Mouse (Mus musculus) G1E-ER4 (cell line): ENCODE data around the gene Il11ra2. TPM values are rescaled to one million over a fixed set of nuclear protein-coding genes. Genes with fewer than 3 reads are reported as not detected.
"Not testable (repeated sequence)": the region's sequence is repeated elsewhere in the genome, so short reads cannot be mapped to it uniquely, and the experiment has no call there.

Experiments
- GATA1 ChIP-seq: IDR thresholded peaks from one replicate; pipeline ENCODE4 v1.8.0; 2012; ENCODE audit warnings: low read length, inconsistent platforms
- polyA plus RNA-seq: library from polyadenylated mRNA; stranded (reverse); fragments of >175 nt; gene quantifications from 2 replicates; pipeline ENCODE4 v1.2.3, GENCODE M21; 2012

Gene Il11ra2
- not detected in 2 replicates for polyA plus RNA-seq

GRCm38 (mm10) chr4:42661793-42662192, at the start of gene Il11ra2:
Gene Il11ra2, minus strand, starts transcription at chr4:42661893.
- not testable (repeated sequence) for TF ChIP-seq GATA1

GRCm38 (mm10) chr4:42654951-42655350, 6.7 kb downstream of the Il11ra2 start, which contains the start of gene Ccl27b:
Gene Ccl27b, plus strand, starts transcription at chr4:42655251.
- not testable (repeated sequence) for TF ChIP-seq GATA1

DNA sequence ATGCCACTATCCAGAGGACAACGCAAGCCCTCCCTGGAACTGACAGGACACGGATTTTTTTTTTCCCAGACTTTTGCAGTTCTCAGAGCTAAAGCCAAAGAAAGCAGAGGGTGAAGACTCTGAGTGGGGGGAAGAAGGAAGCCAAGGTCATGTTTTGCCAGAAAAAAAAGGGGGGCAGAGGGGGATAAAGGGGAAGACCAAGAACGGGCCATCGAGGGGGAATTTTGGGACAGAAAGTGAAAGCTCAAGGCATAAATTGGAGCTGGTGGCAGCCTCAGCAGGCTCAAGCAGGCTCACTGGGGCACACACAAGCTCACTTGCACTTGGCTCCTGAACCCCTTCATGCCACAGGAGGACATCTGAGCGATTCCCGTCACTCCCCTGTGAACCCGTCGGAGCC, 32.3 kb downstream of the Il11ra2 start, which contains the start of gene Gm2564:
Gene Gm2564 (plus strand): TSS at position 301 of the 400 bp plus-strand sequence.
- not testable (repeated sequence) for TF ChIP-seq GATA1

GRCm38 (mm10) chr4:42611895-42612294, 49.8 kb downstream of the Il11ra2 start, which contains the start of gene Gm10591:
Gene Gm10591, plus strand, starts transcription at chr4:42612195.
- not testable (repeated sequence) for TF ChIP-seq GATA1

Other genes starting within 250 kb of the Il11ra2 start
- not detected in 2 replicates for gene Gm21586, start 222.5 kb downstream of the Il11ra2 start, polyA plus RNA-seq
- not detected in 2 replicates for gene Gm2163, start 195.1 kb downstream of the Il11ra2 start, polyA plus RNA-seq
- gene Fam205a2, start 133.7 kb downstream of the Il11ra2 start, polyA plus RNA-seq = not detected in 2 replicates
- not detected in 2 replicates for gene Gm10591, start 49.7 kb downstream of the Il11ra2 start, polyA plus RNA-seq
- gene Gm2564, start 32.2 kb downstream of the Il11ra2 start, polyA plus RNA-seq = not detected in 2 replicates
- not detected in 2 replicates for gene Ccl27b, start 6.6 kb downstream of the Il11ra2 start, polyA plus RNA-seq
- gene 4930578G10Rik, start 73.7 kb upstream of the Il11ra2 start, polyA plus RNA-seq = not detected in 2 replicates
- not detected in 2 replicates for gene Ccl19, start 94.7 kb upstream of the Il11ra2 start, polyA plus RNA-seq
- gene Ccl21a, start 112.1 kb upstream of the Il11ra2 start, polyA plus RNA-seq = not detected in 2 replicates
- 0.02 and 0.05 TPM in 2 replicates for gene Fam205a1, start 192.0 kb upstream of the Il11ra2 start, polyA plus RNA-seq
- 0.02 TPM in 1 of 2 replicates, not detected in the other for gene Gm12394, start 194.9 kb upstream of the Il11ra2 start, polyA plus RNA-seq
- gene Fam205c, start 212.3 kb upstream of the Il11ra2 start, polyA plus RNA-seq = not detected in 2 replicates